Mouse (Mus musculus) thymus, postnatal 0 days (tissue): Measurements from ENCODE around the gene Slc35a3. TPM values are rescaled to one million over a fixed set of nuclear protein-coding genes. Genes with fewer than 3 reads are reported as not detected.

Experiments used
- DNase-seq: peaks from one replicate; pipeline ENCODE4 v3.0.0-alpha.2; 2015; ENCODE audit warnings: low spot score
- polyA plus RNA-seq: library from polyadenylated mRNA; unstranded; fragments of >200 nt; fragmentation: Nextera tagmentation; extraction: Ambion mirVana; gene quantifications from 2 replicates; pipeline ENCODE4 v1.2.1, GENCODE M21; 2015

Gene Slc35a3
- polyA plus RNA-seq, 1 experiment from 2014 or later = 8.9 TPM

- no peak for DNase-seq
Observed at GRCm38 (mm10) chr3:116641811-116642371, 70.7 kb downstream of the Slc35a3 start.

GRCm38 (mm10) chr3:116640024-116640423 lies 72.6 kb downstream of the Slc35a3 start:
- no peak for DNase-seq

- no peak for DNase-seq
Observed at GRCm38 (mm10) chr3:116638572-116638971, 74.1 kb downstream of the Slc35a3 start.

- no peak for DNase-seq
Observed at GRCm38 (mm10) chr3:116637693-116638476, 74.7 kb downstream of the Slc35a3 start.

- no peak for DNase-seq
Observed at GRCm38 (mm10) chr3:116635799-116636198, 76.8 kb downstream of the Slc35a3 start.

- no peak for DNase-seq
Observed at GRCm38 (mm10) chr3:116634853-116635252, 77.8 kb downstream of the Slc35a3 start.

GRCm38 (mm10) chr3:116634091-116634490 lies 78.5 kb downstream of the Slc35a3 start:
- DNase-seq = no peak

- DNase-seq = no peak
Observed at GRCm38 (mm10) chr3:116632971-116633370, 79.7 kb downstream of the Slc35a3 start.

GRCm38 (mm10) chr3:116631459-116631858 lies 81.2 kb downstream of the Slc35a3 start:
- DNase-seq = no peak

GRCm38 (mm10) chr3:116622641-116623040 lies 90.0 kb downstream of the Slc35a3 start:
- DNase-seq = no peak

GRCm38 (mm10) chr3:116620636-116621370 lies 91.8 kb downstream of the Slc35a3 start:
- DNase-seq = no peak

Other genes starting within 250 kb of the Slc35a3 start
- 72.2 and 75.3 TPM in 2 replicates for gene Rtca, start 204.6 kb downstream of the Slc35a3 start, polyA plus RNA-seq
- gene Dbt, start 199.8 kb downstream of the Slc35a3 start, polyA plus RNA-seq = 9.8 and 14.5 TPM in 2 replicates
- gene Lrrc39, start 149.9 kb downstream of the Slc35a3 start, polyA plus RNA-seq = 0.36 and 0.81 TPM in 2 replicates
- 21.7 and 23.7 TPM in 2 replicates for gene Sass6, start 117.8 kb downstream of the Slc35a3 start, polyA plus RNA-seq
- 25.0 and 30.6 TPM in 2 replicates for gene Trmt13, start 98.2 kb downstream of the Slc35a3 start, polyA plus RNA-seq
- gene Mfsd14a, start 50.2 kb downstream of the Slc35a3 start, polyA plus RNA-seq = 68.6 and 69.9 TPM in 2 replicates
- gene Gm43191, start 31.6 kb downstream of the Slc35a3 start, polyA plus RNA-seq = not detected in 2 replicates
- gene Agl, start 95.3 kb upstream of the Slc35a3 start, polyA plus RNA-seq = 5.9 and 7.7 TPM in 2 replicates
- 10.9 and 14.9 TPM in 2 replicates for gene Frrs1, start 146.6 kb upstream of the Slc35a3 start, polyA plus RNA-seq